Mouse (Mus musculus) olfactory bulb, adult 2 months (tissue): ENCODE measurements around the gene Anxa9. TPM values are rescaled to one million over a fixed set of nuclear protein-coding genes. Genes with fewer than 3 reads are reported as not detected.
A peak's percentile ranks its signal among the peaks of the same experiment; 100 is the strongest.

Source experiments
- H3K27ac ChIP-seq: fragments of 200-500 bp; 2 replicates; pipeline ENCODE4 v1.5.1; 2012; ENCODE audit warnings: low read depth, low read length; ENCODE audit not compliant: insufficient read depth
- H3K4me1 ChIP-seq: fragments of 200-500 bp; 2 replicates; pipeline ENCODE4 v1.6.1; 2012; ENCODE audit warnings: low read length; ENCODE audit not compliant: control insufficient read depth, insufficient read depth
- H3K4me3 ChIP-seq: fragments of 200-500 bp; 2 replicates; pipeline ENCODE4 v1.5.1; 2012; ENCODE audit warnings: mild to moderate bottlenecking, low read depth, low read length, moderate library complexity; ENCODE audit not compliant: insufficient read depth
- CTCF ChIP-seq: fragments of 200-500 bp; IDR thresholded peaks from 2 replicates; pipeline ENCODE4 v1.5.1; 2012; ENCODE audit warnings: low read depth, mild to moderate bottlenecking, low read length, moderate library complexity; ENCODE audit not compliant: insufficient read depth
- POLR2A ChIP-seq: fragments of 200-500 bp; IDR thresholded peaks from 2 replicates; pipeline ENCODE4 v1.6.1; 2012; ENCODE audit warnings: mild to moderate bottlenecking, low read depth, low read length, moderate library complexity; ENCODE audit not compliant: insufficient read depth
- WGBS: fragments of 180-500 bp; shearing (Covaris S2); methylation state at CpG from one replicate; pipeline ENCODE4 v1.1.7; 2018; 5-methylcytosine and 5-hydroxymethylcytosine counted together
- polyA plus RNA-seq: library from polyadenylated mRNA; stranded (reverse); fragments of >200 nt; gene quantifications from 2 replicates; pipeline ENCODE4 v1.2.4, GENCODE M21; 2012; ENCODE audit warnings: low replicate concordance; ENCODE audit not compliant: missing spikeins, insufficient read depth, insufficient read length

Gene Anxa9
- polyA plus RNA-seq, 1 experiment = not detected

DNA sequence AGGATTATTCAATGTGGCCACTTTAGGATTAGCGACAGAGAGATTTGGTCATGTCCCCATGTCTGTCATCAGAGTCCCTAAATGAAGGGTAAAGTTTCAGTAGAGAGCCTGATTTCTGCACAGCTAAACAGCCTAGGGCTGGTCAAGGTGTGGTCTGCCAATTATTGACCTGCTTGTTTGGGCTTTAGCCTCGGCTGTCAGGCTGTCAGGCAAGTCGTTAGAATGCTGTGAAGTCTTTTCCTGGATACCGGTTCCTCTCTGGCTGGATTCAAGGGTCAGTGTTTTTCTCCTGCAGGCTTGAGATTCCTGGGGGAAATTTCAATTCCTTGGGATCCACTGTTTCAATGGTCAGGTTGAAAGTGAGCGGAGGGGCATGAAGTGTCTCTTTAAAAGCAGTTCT, 21.0 kb downstream of the Anxa9 start:
- no peak overlapping the region for H3K27ac ChIP-seq
- TF ChIP-seq CTCF (no peak), POLR2A (no peak)
- 70% methylated on average over 5 of the region's 5 CpGs for WGBS
- no peak overlapping the region for H3K4me3 ChIP-seq
- H3K4me1 ChIP-seq = peaks cover 13% of the 10 kb centered on the region

DNA sequence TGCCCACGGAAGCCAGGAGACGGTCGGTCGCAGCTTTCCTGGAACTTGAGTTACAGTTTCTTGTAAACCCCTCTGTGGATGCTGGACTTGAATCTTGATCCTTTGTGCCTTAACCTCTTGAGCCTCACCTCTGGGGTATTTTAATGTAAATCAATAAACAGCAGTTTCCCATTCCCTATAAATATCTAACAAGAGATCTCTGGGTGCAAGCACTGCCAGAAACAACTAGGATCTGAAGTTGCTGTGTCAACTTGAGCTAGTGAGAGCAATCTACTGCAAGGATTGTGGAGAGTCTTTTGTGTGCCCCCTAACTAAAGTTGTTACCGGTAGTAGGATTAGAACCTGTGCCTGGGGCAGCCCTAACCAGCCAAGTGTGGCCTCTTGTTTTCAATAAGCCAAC, 21.6 kb downstream of the Anxa9 start:
- no peak overlapping the region for H3K27ac ChIP-seq
- H3K4me3 ChIP-seq = no peak overlapping the region
- H3K4me1 ChIP-seq = peaks cover 15% of the 10 kb centered on the region
- WGBS = 96% methylated on average over 5 of the region's 5 CpGs
- no peak for TF ChIP-seq POLR2A
- no peak for TF ChIP-seq CTCF

DNA sequence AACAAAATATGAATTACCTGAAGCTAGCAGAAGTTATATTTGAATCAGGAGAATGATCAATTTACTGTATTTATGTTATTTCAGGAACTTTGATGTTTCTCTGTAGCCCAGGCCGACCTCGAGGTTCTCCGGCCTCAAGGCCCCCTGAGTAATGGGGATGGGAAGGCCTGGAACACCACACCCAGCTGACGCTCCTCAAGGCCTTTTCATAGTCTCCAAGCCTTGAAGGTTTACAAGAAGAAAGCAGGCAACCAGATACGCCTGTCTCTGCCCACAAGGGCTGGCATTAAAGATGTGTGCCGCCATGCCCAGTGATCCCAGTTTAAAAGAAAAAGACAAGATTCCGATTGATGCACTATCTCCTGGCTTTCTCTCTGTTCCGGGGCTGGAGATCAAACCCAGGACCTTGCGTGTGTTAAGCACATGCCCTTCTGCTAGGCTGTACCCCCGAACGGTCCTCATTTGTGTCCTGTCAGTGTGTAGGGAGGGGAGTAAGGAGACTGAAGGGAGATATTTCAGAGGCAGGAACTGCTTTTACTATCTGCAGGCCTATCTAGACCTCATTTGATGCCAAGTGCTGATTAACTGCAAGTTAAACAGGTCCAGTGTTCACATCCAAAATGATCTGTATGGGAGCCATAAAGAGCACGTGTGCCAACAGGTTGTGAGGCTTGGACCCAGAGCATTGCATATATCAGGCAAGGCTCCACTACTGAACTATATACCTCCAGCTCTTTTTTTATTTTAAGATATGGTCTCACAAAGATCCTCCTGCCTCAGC, 22.3 kb downstream of the Anxa9 start:
- 0 out of 2 replicates have a peak overlapping the region, but pooled peaks have one; percentile 1 for H3K4me3 ChIP-seq
- no peak overlapping the region for H3K27ac ChIP-seq
- WGBS = 85% methylated on average over 12 of the region's 12 CpGs
- no peak for TF ChIP-seq POLR2A
- TF ChIP-seq CTCF = no peak
- H3K4me1 ChIP-seq = peaks cover 15% of the 10 kb centered on the region

DNA sequence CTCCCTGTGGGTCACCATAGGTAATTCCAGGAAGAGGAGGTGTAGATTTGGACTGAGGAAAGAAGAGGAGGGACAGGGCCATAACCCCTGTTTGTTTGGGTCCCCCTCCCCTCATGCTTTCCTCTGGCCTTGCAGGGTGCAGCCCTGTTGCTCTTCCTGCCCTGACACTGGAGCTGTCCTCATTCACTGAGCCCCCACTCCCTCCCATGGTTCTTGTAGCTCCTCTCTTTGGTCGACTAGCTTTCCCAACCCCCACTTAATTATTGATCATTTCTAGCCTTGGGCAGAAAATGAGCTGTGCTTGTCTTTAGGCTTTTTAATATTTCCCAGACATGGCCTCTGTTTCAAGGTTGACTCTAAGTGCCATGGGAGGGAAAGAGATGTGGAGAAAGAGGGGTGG, 22.9 kb downstream of the Anxa9 start:
- H3K4me1 ChIP-seq = peaks cover 15% of the 10 kb centered on the region
- H3K27ac ChIP-seq = peak overlapping the region; percentile 41; the same call in 1 of the 2 replicates
- no peak for TF ChIP-seq CTCF
- 7% methylated on average over 1 of the region's 1 CpGs for WGBS
- peak overlapping the region; percentile 16; the same call in 1 of the 2 replicates for H3K4me3 ChIP-seq

DNA sequence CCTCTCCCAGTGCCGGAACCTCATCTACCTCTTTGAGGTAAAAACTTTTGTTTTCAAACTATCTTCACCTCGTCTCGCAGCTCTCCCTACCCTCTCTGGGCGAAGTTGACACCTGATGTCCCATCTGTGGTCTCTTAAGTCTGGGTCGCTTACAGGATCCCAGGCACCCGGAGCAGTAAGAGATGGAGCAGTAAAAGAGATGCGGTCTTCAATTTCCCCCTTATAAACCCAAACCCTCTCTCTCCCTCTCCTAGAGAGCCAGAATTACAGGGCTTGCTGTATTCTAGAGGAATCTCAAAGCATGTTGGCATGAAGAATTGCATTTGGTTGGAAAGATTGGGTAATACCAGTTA, 23.4 kb downstream of the Anxa9 start:
- Histone ChIP-seq H3K27ac (peak overlapping the region; percentile 91), H3K4me1 (peaks cover 15% of the 10 kb centered on the region), H3K4me3 (peak overlapping the region; percentile 74)
- no peak for TF ChIP-seq CTCF
- WGBS = 0% methylated on average over 7 of the region's 7 CpGs

DNA sequence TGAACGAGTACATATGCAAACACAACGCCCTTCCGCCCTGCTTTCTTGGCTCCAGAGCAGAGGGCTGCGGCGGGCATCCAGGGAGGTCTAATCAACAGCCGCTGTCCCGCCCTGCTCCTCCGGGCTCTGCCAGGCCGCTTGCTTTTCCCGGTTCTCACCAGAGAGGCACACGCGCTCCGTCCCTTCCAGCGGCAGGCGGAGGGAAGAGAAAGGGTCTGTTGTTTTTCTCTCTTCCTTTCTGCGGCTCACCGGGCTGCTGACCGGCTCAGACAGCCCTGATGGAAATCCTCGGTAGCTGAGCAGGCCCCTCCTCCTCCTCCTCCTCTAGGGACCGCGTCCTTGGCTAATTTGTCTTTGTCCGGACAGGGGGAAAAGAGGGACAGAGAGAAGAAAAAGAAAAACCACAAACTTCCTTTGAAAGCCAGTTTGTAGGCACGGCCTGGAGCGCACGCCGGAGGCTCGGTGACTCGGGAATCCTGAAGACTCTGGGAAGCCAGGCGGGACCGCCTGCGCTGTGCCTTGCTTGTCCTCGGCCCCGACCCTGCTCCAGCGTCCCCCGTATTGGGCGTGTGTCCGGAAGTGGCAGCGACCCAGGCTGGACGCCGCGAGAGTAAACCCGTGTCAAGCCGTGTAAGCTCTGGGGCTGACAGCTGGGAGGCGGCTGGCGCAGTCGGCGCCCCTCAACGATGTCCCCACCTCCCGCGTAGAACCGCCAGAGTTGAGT, 23.9 kb downstream of the Anxa9 start:
- Histone ChIP-seq H3K4me1 (peaks cover 15% of the 10 kb centered on the region), H3K4me3 (peak overlapping the region; percentile 74), H3K27ac (peak overlapping the region; percentile 91)
- TF ChIP-seq CTCF = no peak
- TF ChIP-seq POLR2A = no peak
- WGBS = 0% methylated on average over 51 of the region's 51 CpGs

DNA sequence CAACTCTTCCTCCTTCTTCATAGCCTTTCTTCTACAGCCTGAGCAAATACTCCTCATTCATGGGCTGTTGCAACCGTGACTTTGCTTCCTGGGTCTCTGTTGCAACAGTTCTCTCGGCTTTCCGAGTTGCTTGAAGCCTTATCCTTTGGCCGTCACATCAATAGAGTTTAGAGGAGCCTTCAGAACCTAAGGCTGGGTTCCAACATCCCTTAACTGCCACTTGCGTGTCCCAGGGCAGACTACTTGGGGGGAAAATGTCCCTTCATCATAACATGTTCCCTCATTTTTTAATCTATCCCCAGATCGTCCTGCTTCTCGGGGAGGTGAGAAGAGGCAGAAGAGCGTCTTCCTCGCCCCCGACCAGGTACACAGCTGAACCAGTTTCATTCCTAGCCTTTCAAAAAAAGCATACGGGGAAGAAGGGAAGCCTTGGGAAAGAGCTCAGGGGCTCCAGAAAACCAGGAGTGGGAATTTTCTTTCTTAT, 24.6 kb downstream of the Anxa9 start:
- Histone ChIP-seq H3K27ac (peak overlapping the region; percentile 91), H3K4me3 (peak overlapping the region; percentile 74), H3K4me1 (peaks cover 15% of the 10 kb centered on the region)
- no peak for TF ChIP-seq CTCF
- no peak for TF ChIP-seq POLR2A
- WGBS = under 1% methylated on average over 11 of the region's 11 CpGs

DNA sequence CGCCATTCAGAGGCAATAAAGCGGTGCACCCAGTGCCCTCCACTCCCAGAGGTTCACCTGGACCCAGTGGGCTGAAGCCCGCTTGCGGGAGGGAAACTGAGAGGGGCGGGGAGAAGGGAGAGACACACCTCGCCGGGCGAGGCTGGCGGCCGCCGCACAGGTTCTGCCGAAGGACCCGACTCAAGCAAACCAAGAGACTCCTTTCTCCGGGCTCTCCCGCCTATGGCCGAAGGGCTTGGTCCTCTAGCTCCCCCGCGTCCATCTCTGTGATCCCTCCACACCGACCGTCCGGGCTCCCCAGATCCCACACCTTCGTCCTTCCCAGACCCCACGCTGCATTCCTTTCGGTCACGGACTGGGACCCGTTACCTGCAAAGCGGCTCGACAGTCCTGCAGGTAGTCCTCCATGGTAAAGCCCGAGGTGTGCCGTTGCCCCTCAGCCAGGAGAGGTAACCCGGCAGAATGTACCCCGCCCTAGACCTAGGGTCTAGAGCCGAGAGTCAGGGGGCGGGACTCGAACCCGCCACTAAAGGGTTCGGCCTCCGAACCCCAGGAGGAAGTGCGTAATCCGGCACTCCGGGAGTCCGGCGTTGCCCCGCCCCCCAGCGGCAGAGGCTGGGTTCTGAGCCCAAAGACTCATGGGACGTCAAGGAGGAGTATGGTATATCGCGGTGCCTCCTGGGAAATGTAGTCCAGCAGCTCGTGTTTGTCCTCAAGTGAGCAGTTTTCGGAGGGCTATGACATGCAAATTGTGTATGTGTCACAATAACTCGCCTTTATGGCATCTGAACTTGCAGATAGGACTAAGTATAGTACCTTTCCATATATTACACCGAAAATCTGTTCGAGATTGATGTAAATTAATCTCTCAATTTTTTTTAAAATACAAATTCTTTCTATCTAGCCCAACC, 25.5 kb downstream of the Anxa9 start, which contains the start of the genes Mindy1 and Prune1:
TSS of gene Mindy1 (plus strand) at position 130 of the 911 bp plus-strand sequence.
TSS of gene Prune1 (minus strand) at position 861 of the 911 bp plus-strand sequence.
- Histone ChIP-seq H3K4me3 (peak within 1 kb of the TSS; percentile 98), H3K27ac (peak within 1 kb of the TSS; percentile 97), H3K4me1 (peaks cover 13% of the 10 kb centered on the region)
- TF ChIP-seq CTCF = 0 out of 2 replicates have a peak, but pooled peaks have one; percentile 4
- TF ChIP-seq POLR2A = no peak
- WGBS = under 1% methylated on average over 53 of the region's 53 CpGs
